Mouse (Mus musculus): ENCODE measurements around the gene Gm45208. TPM values are rescaled to one million over a fixed set of nuclear protein-coding genes. Genes with fewer than 3 reads are reported as not detected.

The Gm45208 gene
- total RNA-seq, 2 experiments from 2014 or later = not detected

GRCm38 (mm10) chrX:7724135-7724534 is 2.1 kb downstream of the Gm45208 start:
- DNase-seq = no peak
- intact Hi-C loops (cut with DNase I) = no loop called here

- intact Hi-C loops (cut with DNase I) = no loop called here
- no peak for DNase-seq
These were observed 3.8 kb downstream of the Gm45208 start for GRCm38 (mm10) chrX:7725841-7726240.

DNA sequence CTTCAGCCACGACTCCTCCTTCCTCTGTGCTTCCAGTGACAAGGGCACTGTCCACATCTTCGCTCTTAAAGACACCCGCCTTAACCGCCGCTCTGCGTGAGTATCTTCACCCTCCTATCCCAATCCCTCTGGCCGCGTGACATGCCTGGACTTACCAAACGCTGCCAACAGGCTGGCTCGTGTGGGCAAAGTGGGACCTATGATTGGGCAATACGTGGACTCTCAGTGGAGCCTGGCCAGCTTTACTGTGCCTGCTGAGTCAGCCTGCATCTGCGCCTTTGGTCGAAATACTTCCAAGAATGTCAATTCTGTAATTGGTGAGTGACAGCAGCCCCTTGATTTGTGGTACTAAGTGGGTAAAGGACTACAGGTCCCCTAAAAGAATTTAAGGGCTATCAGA is 5.1 kb downstream of the Gm45208 start:
- intact Hi-C loops (cut with DNase I) = no loop called here
- DNase-seq = no peak

- peak; percentile 80 to 81 for DNase-seq
- intact Hi-C loops (cut with DNase I) = no loop called here
These were observed 6.3 kb downstream of the Gm45208 start, which contains the start of gene Praf2 for GRCm38 (mm10) chrX:7728215-7728921. TSS of gene Praf2 (plus strand) at chrX:7728439.

DNA sequence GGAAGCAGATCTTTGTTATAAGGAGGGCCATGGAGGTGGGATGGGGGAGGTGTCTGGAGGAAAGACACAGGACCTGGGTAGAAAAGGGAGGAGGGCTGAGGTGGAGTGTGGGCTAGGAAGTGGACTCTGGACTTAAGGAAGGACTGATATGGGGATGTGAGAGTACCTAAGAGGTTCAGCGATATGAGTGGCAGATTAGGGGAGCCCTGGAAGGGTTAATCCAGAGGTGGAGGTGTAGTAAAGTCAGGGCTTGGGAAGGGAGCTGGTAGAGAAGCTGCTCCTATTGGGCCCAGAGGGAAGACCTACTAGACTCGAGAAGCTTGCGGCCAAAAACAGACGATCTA is 6.8 kb downstream of the Gm45208 start:
- intact Hi-C loops (cut with DNase I) = no loop called here

GRCm38 (mm10) chrX:7733571-7734156 is 11.6 kb downstream of the Gm45208 start:
- peak; percentile 70 to 81 for DNase-seq
- intact Hi-C loops (cut with DNase I) = loop anchor here (5.0 kb wide), 1 partner anchor 44 kb away; no protein-coding TSS in a partner anchor

More for the DNA sequence above, 6.8 kb downstream of the Gm45208 start:
- DNase-seq = no peak

GRCm38 (mm10) chrX:7739336-7740081 is 17.5 kb downstream of the Gm45208 start:
- intact Hi-C loops (cut with DNase I) = no loop called here
- DNase-seq = no peak

DNA sequence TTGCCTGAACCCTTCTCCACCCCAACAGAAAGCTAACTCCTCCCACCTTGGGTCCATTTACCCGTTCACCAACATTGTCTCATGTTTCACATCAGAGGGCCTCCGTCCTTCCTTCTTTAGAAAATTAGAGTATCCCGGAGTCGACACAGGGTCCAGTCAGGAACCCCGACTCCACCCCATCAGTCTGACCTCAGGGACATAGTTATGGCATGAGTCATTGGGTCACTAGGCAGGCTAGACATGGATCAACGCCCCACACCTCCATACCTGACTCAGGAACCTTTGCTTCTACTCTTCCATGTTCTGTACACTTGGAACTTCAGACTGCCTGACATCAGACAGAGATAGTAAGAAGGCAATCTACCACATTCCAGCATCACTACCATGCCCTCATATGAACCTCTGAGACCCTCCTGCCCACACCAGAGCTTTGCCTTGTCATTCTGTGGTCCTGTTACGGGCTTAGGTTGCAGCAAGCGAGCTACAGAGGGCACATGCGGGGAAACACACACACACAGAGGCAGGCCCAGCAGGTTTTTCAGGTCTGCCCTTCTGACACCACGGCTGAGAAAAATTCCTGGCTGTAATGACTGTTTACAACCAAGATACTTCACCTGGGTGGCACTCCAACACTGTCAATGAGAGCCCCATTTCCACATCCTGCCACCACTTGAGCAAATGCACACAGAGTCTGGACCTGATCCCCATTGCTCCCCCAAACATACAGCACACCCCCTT is 18.2 kb downstream of the Gm45208 start:
- intact Hi-C loops (cut with DNase I) = no loop called here
- DNase-seq = no peak

DNA sequence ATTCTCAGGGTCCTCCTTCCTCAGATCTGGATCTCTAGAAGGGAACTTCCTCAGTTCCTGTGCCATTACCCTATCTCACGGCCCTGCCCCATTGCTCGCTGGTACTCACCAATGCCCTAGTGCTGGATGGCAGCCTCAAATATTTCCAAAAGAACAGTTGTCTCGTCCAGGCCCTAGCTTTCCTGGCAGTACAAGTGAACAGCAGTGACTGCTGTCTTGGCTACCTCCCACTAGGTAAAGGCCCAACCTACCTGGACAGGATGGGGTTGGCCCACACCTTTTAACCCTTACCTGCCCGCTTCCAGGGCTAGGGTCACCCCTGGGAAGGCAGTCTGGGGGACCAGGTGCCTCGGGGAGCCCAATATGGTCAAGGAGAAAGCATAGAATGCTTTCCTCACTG is 19.1 kb downstream of the Gm45208 start:
- DNase-seq = no peak
- intact Hi-C loops (cut with DNase I) = no loop called here

DNA sequence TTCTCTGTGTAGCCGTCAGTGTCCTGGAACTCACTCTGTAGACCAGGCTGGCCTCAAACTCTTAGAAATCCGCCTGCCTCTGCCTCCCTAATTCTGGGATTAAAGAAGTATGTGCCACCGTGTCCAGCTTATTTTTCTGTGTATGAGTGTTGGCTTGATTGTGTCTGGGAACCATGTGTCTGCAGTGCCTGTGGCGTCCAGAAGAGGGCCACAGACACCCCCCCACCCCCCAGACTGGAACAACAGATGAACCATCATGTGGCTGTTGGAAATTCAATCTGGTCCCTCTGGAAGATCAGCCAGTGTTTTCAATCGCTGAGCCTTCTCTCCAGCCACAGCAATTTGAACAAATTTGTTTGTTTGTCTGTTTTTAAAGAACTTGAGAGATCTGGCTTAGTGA is 21.4 kb downstream of the Gm45208 start:
- intact Hi-C loops (cut with DNase I) = no loop called here

GRCm38 (mm10) chrX:7744940-7745339 is 22.9 kb downstream of the Gm45208 start:
- intact Hi-C loops (cut with DNase I) = no loop called here
- DNase-seq = no peak

More for the DNA sequence above, 21.4 kb downstream of the Gm45208 start:
- DNase-seq = no peak

DNA sequence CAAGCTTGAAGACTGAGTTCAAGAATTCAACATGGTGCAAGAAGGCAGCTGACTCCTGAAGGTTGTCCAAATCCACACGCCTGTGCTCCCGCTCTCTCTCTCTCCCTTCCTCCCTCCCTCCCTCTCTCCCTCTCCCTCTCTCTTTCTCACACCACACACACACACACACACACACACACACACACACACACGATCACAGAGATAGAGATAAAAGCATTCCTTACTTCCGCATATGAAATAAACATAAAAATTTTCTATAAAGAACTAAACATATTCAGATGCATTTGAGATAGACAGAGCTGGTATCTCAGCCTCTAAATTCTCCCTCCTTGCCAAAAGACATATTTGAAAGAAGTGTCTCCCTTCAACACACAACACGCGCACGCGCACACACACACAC is 23.4 kb downstream of the Gm45208 start:
- DNase-seq = no peak
- intact Hi-C loops (cut with DNase I) = no loop called here

GRCm38 (mm10) chrX:7750432-7751116 is 28.5 kb downstream of the Gm45208 start, which contains the start of gene Ccdc120:
TSS of gene Ccdc120 (minus strand) at chrX:7750905.
- intact Hi-C loops (cut with DNase I) = loop anchor here (5.0 kb wide), 1 partner anchor 42 kb away; no protein-coding TSS in a partner anchor
- peak; percentile 49 to 55 for DNase-seq

DNA sequence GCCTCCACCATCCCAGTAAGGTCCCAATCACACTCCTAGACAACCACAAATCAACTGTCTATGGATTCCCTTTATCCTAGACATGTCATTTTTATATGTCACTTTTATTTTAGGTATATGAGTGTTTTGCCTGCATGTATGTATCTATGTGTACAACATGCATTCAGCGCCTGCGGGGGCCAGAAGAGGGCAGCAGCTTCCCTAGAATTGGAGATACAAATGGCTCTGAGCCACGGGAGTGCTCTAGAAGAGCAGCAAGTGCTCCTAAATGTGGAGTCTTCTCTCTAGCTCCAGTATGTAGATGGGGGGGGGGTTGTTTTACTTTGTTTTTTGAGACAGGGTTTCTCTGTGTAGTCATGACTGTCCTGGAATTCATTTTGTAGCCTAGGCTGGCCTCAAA is 31.6 kb downstream of the Gm45208 start:
- intact Hi-C loops (cut with DNase I) = loop anchor here (5.0 kb wide), 1 partner anchor 39 kb away; no protein-coding TSS in a partner anchor
- peak in 1 of 2 experiments; percentile 52 for DNase-seq

DNA sequence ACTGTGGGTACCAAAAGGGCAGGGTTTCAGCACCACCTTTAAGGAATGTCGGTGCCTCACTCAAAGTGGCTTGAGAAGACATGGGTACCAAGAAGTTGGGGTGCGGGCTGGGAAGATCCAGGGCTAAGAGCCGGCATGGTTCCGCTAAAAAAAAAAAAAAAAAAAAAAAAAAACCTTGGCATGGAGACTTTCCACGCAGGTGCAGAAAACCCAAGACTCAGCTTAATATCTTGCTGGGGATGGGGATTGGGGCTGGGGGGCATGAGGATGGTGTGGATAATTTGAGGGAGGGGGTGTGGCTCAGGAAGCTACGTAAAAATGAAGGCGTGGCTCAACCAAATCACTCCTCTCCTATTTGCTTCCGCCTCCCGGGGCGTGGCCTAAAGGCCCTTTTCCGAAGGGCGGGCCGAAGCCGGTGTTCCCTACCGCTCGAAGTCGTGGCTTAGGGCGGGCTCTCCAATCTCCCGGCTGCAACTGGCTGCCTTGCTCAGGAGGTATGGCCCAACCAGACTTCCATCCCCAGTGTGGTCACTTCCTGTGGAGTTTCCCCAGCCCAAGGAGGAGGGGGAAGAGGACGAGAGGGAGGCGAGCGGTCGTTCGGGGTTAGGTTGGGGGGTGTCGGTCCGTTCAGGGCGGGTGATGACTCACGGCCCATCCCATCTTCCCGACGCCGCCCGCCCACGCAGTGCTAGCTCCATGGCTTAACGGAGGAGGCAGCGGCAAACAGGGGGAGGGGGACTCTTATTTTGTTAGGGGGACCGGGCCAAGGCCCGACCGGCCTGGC is 40.3 kb downstream of the Gm45208 start, which contains the start of gene Tfe3:
Gene Tfe3 (plus strand): TSS at position 424 of the 784 bp plus-strand sequence.
- intact Hi-C loops (cut with DNase I) = no loop called here
- DNase-seq = peak; percentile 92 to 94

DNA sequence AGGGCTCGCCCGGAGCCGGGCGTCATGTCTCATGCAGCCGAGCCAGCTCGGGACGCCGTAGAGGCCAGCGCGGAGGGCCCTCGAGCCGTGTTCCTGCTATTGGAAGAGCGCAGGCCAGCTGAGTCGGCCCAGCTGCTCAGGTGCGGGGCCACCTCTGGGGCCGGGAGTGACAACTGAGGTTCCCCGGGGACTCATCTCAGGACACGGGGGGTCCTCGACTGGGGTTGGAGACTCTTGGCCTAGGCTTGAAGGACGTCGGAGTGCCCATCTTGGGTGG is 40.8 kb downstream of the Gm45208 start:
- no peak for DNase-seq
- intact Hi-C loops (cut with DNase I) = no loop called here

DNA sequence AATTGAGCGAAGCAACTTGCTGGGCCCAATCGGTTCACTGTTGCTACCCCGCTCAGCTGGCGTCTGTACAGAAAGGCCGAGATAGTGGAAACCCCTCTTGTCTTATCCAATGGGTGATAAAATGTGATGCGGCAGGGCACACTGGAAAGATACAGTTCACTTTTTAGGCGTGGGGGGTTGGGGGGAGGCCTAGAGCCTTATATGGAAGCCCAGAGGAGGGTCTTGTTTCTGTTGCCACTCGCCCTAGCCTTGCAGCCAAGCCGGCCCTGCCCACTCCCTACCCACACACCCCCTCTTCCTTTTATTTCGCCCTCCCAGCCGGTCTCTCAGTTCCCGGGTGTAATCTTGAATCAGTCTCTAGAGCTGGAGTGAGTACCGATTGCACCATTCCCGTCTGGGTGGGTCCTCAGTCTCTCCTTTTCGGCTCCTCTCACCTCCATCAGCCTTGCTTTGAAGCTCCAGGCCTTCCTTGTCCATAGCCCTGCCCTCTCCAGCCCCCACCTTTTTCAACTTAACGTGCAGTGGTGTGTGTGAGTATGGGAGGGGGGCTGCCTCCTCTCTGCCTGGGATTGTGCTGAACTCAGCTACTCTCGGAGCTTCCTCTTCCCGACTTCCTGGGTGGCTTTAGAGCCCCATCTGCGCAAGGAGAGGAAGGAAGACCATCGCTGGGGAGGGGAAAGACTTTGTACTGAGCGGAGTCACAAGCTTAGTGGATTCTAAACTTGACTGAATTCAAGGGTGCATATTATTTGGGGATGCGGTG is 41.8 kb downstream of the Gm45208 start:
- DNase-seq = peak; percentile 36 to 43

GRCm38 (mm10) chrX:7764657-7765280 is 42.7 kb downstream of the Gm45208 start:
- DNase-seq = no peak
- intact Hi-C loops (cut with DNase I) = no loop called here

More for the DNA sequence above, 41.8 kb downstream of the Gm45208 start:
- intact Hi-C loops (cut with DNase I) = no loop called here

All from heart, postnatal 10 days (tissue).